Mouse (Mus musculus) hindbrain, embryonic 10.5 days (tissue): Measurements from ENCODE around the gene Msl2. TPM values are rescaled to one million over a fixed set of nuclear protein-coding genes. Genes with fewer than 3 reads are reported as not detected.

ENCODE experiments used
- DNase-seq: peaks from one replicate; pipeline ENCODE4 v3.0.0-alpha.2; 2017; ENCODE audit warnings: low spot score
- H3K27ac ChIP-seq: fragments of 300-500 bp; sonication (generic); 2 replicates; pipeline ENCODE4 v1.5.1; 2016; ENCODE audit warnings: mild to moderate bottlenecking, moderate library complexity
- H3K27me3 ChIP-seq: fragments of 300-500 bp; sonication (generic); 2 replicates; pipeline ENCODE4 v1.6.1; 2016; ENCODE audit warnings: mild to moderate bottlenecking; ENCODE audit not compliant: poor library complexity, insufficient read depth, severe bottlenecking
- H3K36me3 ChIP-seq: fragments of 300-500 bp; sonication (generic); 2 replicates; pipeline ENCODE4 v1.6.1; 2016; ENCODE audit warnings: mild to moderate bottlenecking, moderate library complexity
- H3K4me1 ChIP-seq: fragments of 300-500 bp; sonication (generic); replicated peaks from 2 replicates; pipeline ENCODE4 v1.6.1; 2016; ENCODE audit warnings: mild to moderate bottlenecking
- H3K4me3 ChIP-seq: fragments of 300-500 bp; sonication (generic); 2 replicates; pipeline ENCODE4 v1.5.1; 2016; ENCODE audit warnings: mild to moderate bottlenecking, moderate library complexity
- H3K9me3 ChIP-seq: fragments of 300-500 bp; sonication (generic); 2 replicates; pipeline ENCODE4 v1.6.1; 2016; ENCODE audit warnings: mild to moderate bottlenecking, moderate library complexity
- WGBS: fragments of 180-500 bp; shearing (Covaris S2); methylation state at CpG from one replicate; pipeline ENCODE4 v1.1.7; 2016; 5-methylcytosine and 5-hydroxymethylcytosine counted together
- polyA plus RNA-seq: library from polyadenylated mRNA; unstranded; fragments of >200 nt; fragmentation: Nextera tagmentation; extraction: Ambion mirVana; gene quantifications from 2 replicates; pipeline ENCODE4 v1.2.1, GENCODE M21; 2016

Msl2 gene
- polyA plus RNA-seq, 1 experiment from 2014 or later = 3.7 TPM

GRCm38 (mm10) chr9:101077486-101077885, 3.6 kb downstream of the Msl2 start:
- H3K9me3 ChIP-seq = no peaks in the 10 kb centered on the region
- H3K4me1 ChIP-seq = peaks cover 43% of the 10 kb centered on the region
- no peak overlapping the region for H3K27ac ChIP-seq
- H3K27me3 ChIP-seq = no peaks in the 10 kb centered on the region
- H3K36me3 ChIP-seq = no peaks in the 10 kb centered on the region; the same call in 1 of the 2 replicates
- H3K4me3 ChIP-seq = peak overlapping the region; percentile 98
- no peak for DNase-seq

- 62% methylated on average over 4 of the region's 4 CpGs for WGBS
- H3K36me3 ChIP-seq = peaks cover 6% of the 10 kb centered on the region
- no peak for DNase-seq
- H3K27ac ChIP-seq = no peak overlapping the region
- H3K4me3 ChIP-seq = peak overlapping the region; percentile 98
- peaks cover 36% of the 10 kb centered on the region for H3K4me1 ChIP-seq
- H3K27me3 ChIP-seq = no peaks in the 10 kb centered on the region
- H3K9me3 ChIP-seq = no peaks in the 10 kb centered on the region
Measured at GRCm38 (mm10) chr9:101078579-101078978, 4.7 kb downstream of the Msl2 start.

- Histone ChIP-seq H3K4me3 (peak overlapping the region; percentile 14; the same call in 1 of the 2 replicates), H3K36me3 (peaks cover 13% of the 10 kb centered on the region), H3K4me1 (peaks cover 36% of the 10 kb centered on the region), H3K27ac (no peak overlapping the region), H3K27me3 (no peaks in the 10 kb centered on the region), H3K9me3 (no peaks in the 10 kb centered on the region)
- WGBS = 86% methylated on average over 3 of the region's 3 CpGs
- DNase-seq = no peak
Measured at GRCm38 (mm10) chr9:101080046-101080685, 6.3 kb downstream of the Msl2 start.

GRCm38 (mm10) chr9:101083728-101084127, 9.8 kb downstream of the Msl2 start:
- DNase-seq = no peak
- H3K27ac ChIP-seq = no peak overlapping the region
- 92% methylated on average over 3 of the region's 3 CpGs for WGBS
- no peak overlapping the region for H3K4me3 ChIP-seq
- H3K36me3 ChIP-seq = peaks cover 13% of the 10 kb centered on the region
- H3K27me3 ChIP-seq = no peaks in the 10 kb centered on the region
- H3K4me1 ChIP-seq = peaks cover 14% of the 10 kb centered on the region
- H3K9me3 ChIP-seq = no peaks in the 10 kb centered on the region

- Histone ChIP-seq H3K36me3 (peaks cover 28% of the 10 kb centered on the region), H3K9me3 (peaks cover 18% of the 10 kb centered on the region), H3K27ac (no peak overlapping the region), H3K27me3 (no peaks in the 10 kb centered on the region), H3K4me3 (no peak overlapping the region), H3K4me1 (no peaks in the 10 kb centered on the region)
- no peak for DNase-seq
- 97% methylated on average over 4 of the region's 4 CpGs for WGBS
Measured at GRCm38 (mm10) chr9:101095425-101095824, 21.5 kb downstream of the Msl2 start.

GRCm38 (mm10) chr9:101096461-101096860, 22.6 kb downstream of the Msl2 start:
- WGBS = 97% methylated on average over 3 of the region's 3 CpGs
- DNase-seq = no peak
- Histone ChIP-seq H3K27me3 (no peaks in the 10 kb centered on the region), H3K27ac (no peak overlapping the region), H3K9me3 (peaks cover 18% of the 10 kb centered on the region), H3K4me3 (no peak overlapping the region), H3K4me1 (no peaks in the 10 kb centered on the region), H3K36me3 (peaks cover 39% of the 10 kb centered on the region)

GRCm38 (mm10) chr9:101097542-101097941, 23.6 kb downstream of the Msl2 start:
- Histone ChIP-seq H3K36me3 (peaks cover 42% of the 10 kb centered on the region), H3K9me3 (peaks cover 13% of the 10 kb centered on the region), H3K4me3 (no peak overlapping the region), H3K4me1 (no peaks in the 10 kb centered on the region), H3K27me3 (no peaks in the 10 kb centered on the region), H3K27ac (no peak overlapping the region)
- no peak for DNase-seq
- 80% methylated on average over 1 of the region's 1 CpGs for WGBS

- WGBS = 91% methylated on average over 6 of the region's 6 CpGs
- H3K4me3 ChIP-seq = no peak overlapping the region
- H3K4me1 ChIP-seq = no peaks in the 10 kb centered on the region
- H3K27me3 ChIP-seq = no peaks in the 10 kb centered on the region
- peaks cover 45% of the 10 kb centered on the region for H3K36me3 ChIP-seq
- no peak for DNase-seq
- H3K27ac ChIP-seq = no peak overlapping the region
- H3K9me3 ChIP-seq = peaks cover 10% of the 10 kb centered on the region
Measured at GRCm38 (mm10) chr9:101099445-101099844, 25.5 kb downstream of the Msl2 start.

- Histone ChIP-seq H3K4me3 (no peak overlapping the region), H3K27me3 (no peaks in the 10 kb centered on the region), H3K36me3 (peaks cover 51% of the 10 kb centered on the region), H3K27ac (no peak overlapping the region), H3K4me1 (no peaks in the 10 kb centered on the region), H3K9me3 (peaks cover 10% of the 10 kb centered on the region)
- WGBS = 96% methylated on average over 3 of the region's 3 CpGs
- no peak for DNase-seq
Measured at GRCm38 (mm10) chr9:101100163-101100562, 26.3 kb downstream of the Msl2 start.

- Histone ChIP-seq H3K27ac (no peak overlapping the region), H3K27me3 (no peaks in the 10 kb centered on the region), H3K4me1 (no peaks in the 10 kb centered on the region), H3K36me3 (peaks cover 48% of the 10 kb centered on the region), H3K9me3 (peaks cover 10% of the 10 kb centered on the region), H3K4me3 (no peak overlapping the region)
- DNase-seq = no peak
- 96% methylated on average over 8 of the region's 8 CpGs for WGBS
Measured at GRCm38 (mm10) chr9:101101547-101101946, 27.6 kb downstream of the Msl2 start.

GRCm38 (mm10) chr9:101102288-101102687, 28.4 kb downstream of the Msl2 start:
- Histone ChIP-seq H3K4me1 (no peaks in the 10 kb centered on the region), H3K27me3 (no peaks in the 10 kb centered on the region), H3K27ac (no peak overlapping the region), H3K36me3 (peaks cover 43% of the 10 kb centered on the region), H3K9me3 (peaks cover 5% of the 10 kb centered on the region), H3K4me3 (no peak overlapping the region)
- WGBS = 97% methylated on average over 3 of the region's 3 CpGs
- DNase-seq = no peak

- no peak for DNase-seq
- Histone ChIP-seq H3K27me3 (no peaks in the 10 kb centered on the region), H3K36me3 (peaks cover 42% of the 10 kb centered on the region), H3K4me3 (no peak overlapping the region), H3K4me1 (no peaks in the 10 kb centered on the region), H3K9me3 (no peaks in the 10 kb centered on the region), H3K27ac (no peak overlapping the region)
- WGBS = 91% methylated on average over 11 of the region's 11 CpGs
Measured at GRCm38 (mm10) chr9:101104931-101105330, 31.0 kb downstream of the Msl2 start.

- no peak for DNase-seq
- no peak overlapping the region for H3K4me3 ChIP-seq
- peaks cover 35% of the 10 kb centered on the region for H3K36me3 ChIP-seq
- H3K27ac ChIP-seq = no peak overlapping the region
- 95% methylated on average over 6 of the region's 6 CpGs for WGBS
- no peaks in the 10 kb centered on the region for H3K27me3 ChIP-seq
- H3K9me3 ChIP-seq = no peaks in the 10 kb centered on the region
- H3K4me1 ChIP-seq = no peaks in the 10 kb centered on the region
Measured at GRCm38 (mm10) chr9:101105735-101106134, 31.8 kb downstream of the Msl2 start.

- Histone ChIP-seq H3K36me3 (peaks cover 22% of the 10 kb centered on the region), H3K27me3 (no peaks in the 10 kb centered on the region), H3K27ac (no peak overlapping the region), H3K9me3 (no peaks in the 10 kb centered on the region), H3K4me3 (no peak overlapping the region), H3K4me1 (no peaks in the 10 kb centered on the region)
- DNase-seq = no peak
- 87% methylated on average over 3 of the region's 3 CpGs for WGBS
Measured at GRCm38 (mm10) chr9:101107386-101107785, 33.5 kb downstream of the Msl2 start.
